Mouse (Mus musculus): Measurements from ENCODE around the gene Serpinh1.

Serpinh1 gene

GRCm38 (mm10) chr7:99323321-99323700, 29.7 kb downstream of the Serpinh1 start:
- peak; percentile 36 for DNase-seq

- no peak for DNase-seq
Observed at GRCm38 (mm10) chr7:99322691-99323320, 30.2 kb downstream of the Serpinh1 start.

- DNase-seq, result no peak
Observed at GRCm38 (mm10) chr7:99320524-99320923, 32.5 kb downstream of the Serpinh1 start.

GRCm38 (mm10) chr7:99317475-99317874, 35.6 kb downstream of the Serpinh1 start:
- DNase-seq, result no peak

GRCm38 (mm10) chr7:99316207-99316606, 36.8 kb downstream of the Serpinh1 start:
- peak; percentile 61 for DNase-seq

GRCm38 (mm10) chr7:99314565-99314964, 38.5 kb downstream of the Serpinh1 start:
- peak; percentile 63 for DNase-seq

- no peak for DNase-seq
Observed at GRCm38 (mm10) chr7:99313253-99313652, 39.8 kb downstream of the Serpinh1 start.

- peak; percentile 62 for DNase-seq
Observed at GRCm38 (mm10) chr7:99312671-99313143, 40.3 kb downstream of the Serpinh1 start.

GRCm38 (mm10) chr7:99312058-99312457, 41.0 kb downstream of the Serpinh1 start:
- DNase-seq, result no peak

- peak; percentile 46 for DNase-seq
Observed at GRCm38 (mm10) chr7:99311433-99311832, 41.6 kb downstream of the Serpinh1 start.

- no peak for DNase-seq
Observed at GRCm38 (mm10) chr7:99306640-99307039, 46.4 kb downstream of the Serpinh1 start.

GRCm38 (mm10) chr7:99305688-99306087, 47.4 kb downstream of the Serpinh1 start:
- DNase-seq, result no peak

- DNase-seq, result peak; percentile 90
Observed at GRCm38 (mm10) chr7:99304949-99305372, 48.1 kb downstream of the Serpinh1 start.

GRCm38 (mm10) chr7:99304029-99304428, 49.0 kb downstream of the Serpinh1 start:
- DNase-seq, result peak; percentile 12

- no peak for DNase-seq
Observed at GRCm38 (mm10) chr7:99300650-99301175, 52.3 kb downstream of the Serpinh1 start.
